Mouse (Mus musculus): ENCODE measurements around the gene Ppp1r15a.

- no peak for TF ChIP-seq USF1 (IDR thresholded peaks at IDR 0.05; ENCODE audit: low read depth, low read length)
- TF ChIP-seq TBP (conservative IDR thresholded peaks at IDR 0.05; ENCODE audit: low read depth, low read length) = no peak
- TF ChIP-seq MAZ (IDR thresholded peaks at IDR 0.05; ENCODE audit: low read depth, low read length) = no peak
- TF ChIP-seq CHD1 (IDR thresholded peaks at IDR 0.05; ENCODE audit: low read depth, low read length) = no peak
- no peak for TF ChIP-seq UBTF (IDR thresholded peaks at IDR 0.05; ENCODE audit: low read depth, low read length)
- no peak for TF ChIP-seq CTCF (conservative IDR thresholded peaks at IDR 0.05 in 1 of 2, IDR thresholded peaks at IDR 0.05 in 1 of 2; ENCODE audit: low read depth in 2 of 2, low read length in 2 of 2)
- TF ChIP-seq ZMIZ1 (IDR thresholded peaks at IDR 0.05; ENCODE audit: low read depth, low read length) = no peak
- no peak for TF ChIP-seq RAD21 (IDR thresholded peaks at IDR 0.05; ENCODE audit: low read depth, low read length)
- no peak for TF ChIP-seq POLR2A (IDR thresholded peaks at IDR 0.05; ENCODE audit: low read depth, low read length)
- TF ChIP-seq SIN3A (IDR thresholded peaks at IDR 0.05; ENCODE audit: low read length) = no peak
- TF ChIP-seq HCFC1 (IDR thresholded peaks at IDR 0.05; ENCODE audit: low read depth, low read length) = no peak
- no peak for TF ChIP-seq EP300 (IDR thresholded peaks at IDR 0.05; ENCODE audit: low read length)
- TF ChIP-seq CHD2 (IDR thresholded peaks at IDR 0.05; ENCODE audit: low read length) = no peak
- no peak for TF ChIP-seq USF2 (conservative IDR thresholded peaks at IDR 0.05; ENCODE audit: low read depth, low read length)
Observed at GRCm38 (mm10) chr7:45558907-45559306, 32.8 kb upstream of the Ppp1r15a start.

Measured in CH12.LX (cell line).